Mouse (Mus musculus): ENCODE results near the gene Rpl22.

The Rpl22 gene

DNA sequence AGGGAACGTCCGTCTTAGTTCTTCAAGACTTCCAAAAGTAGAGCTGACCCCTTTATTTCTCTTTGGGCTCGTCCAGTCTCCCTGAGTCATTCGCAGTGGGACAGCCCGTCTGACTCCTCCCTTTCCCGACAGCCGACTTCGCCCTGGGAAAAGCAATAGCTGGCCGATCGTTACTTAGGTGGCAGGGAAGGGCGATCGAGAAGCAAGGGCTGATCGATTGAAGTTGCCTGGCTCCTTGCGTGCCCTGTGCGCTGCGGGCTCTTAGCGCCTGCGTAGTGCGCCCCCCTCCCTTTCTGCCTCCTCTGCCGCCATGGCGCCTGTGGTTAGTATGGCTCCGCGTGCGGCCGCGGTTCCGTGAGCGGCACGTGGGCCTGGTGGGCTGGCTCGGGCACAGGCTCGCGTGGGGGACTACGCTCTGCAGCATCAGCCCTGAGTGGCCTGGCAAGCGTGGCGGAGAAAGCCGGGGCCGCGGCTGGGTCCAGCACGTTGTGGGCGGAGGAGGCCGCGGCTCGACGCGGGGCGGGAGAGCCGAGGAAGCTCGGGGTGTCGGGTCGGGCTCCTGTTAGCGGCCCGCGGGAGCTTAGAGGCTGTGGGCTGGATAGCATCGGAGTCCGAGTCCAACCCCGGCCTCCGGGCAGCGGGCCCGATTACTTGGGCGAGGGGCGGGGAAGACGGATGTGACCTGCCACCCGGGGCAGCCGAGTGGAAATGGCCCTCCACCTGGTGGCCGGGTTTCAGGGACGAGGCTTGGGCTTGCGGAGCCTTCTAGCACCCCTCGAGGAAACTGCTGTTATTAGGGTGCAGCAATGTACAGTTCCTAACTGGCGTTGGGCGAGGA lies at the start of gene Rpl22:
Rpl22 (plus strand) TSS at position 169 of the 838 bp plus-strand sequence.
- DNase-seq (ENCODE audit: low read depth, low spot score): peak; percentile 98

- DNase-seq (ENCODE audit: low read depth, low spot score): peak; percentile 57
These were observed 48.9 kb upstream of the Rpl22 start for GRCm38 (mm10) chr4:152276389-152277347.

- no peak for DNase-seq (ENCODE audit: low read depth, low spot score)
These were observed 47.6 kb upstream of the Rpl22 start for GRCm38 (mm10) chr4:152277916-152278315.

GRCm38 (mm10) chr4:152278986-152279385 lies 46.6 kb upstream of the Rpl22 start:
- no peak for DNase-seq (ENCODE audit: low read depth, low spot score)

DNA sequence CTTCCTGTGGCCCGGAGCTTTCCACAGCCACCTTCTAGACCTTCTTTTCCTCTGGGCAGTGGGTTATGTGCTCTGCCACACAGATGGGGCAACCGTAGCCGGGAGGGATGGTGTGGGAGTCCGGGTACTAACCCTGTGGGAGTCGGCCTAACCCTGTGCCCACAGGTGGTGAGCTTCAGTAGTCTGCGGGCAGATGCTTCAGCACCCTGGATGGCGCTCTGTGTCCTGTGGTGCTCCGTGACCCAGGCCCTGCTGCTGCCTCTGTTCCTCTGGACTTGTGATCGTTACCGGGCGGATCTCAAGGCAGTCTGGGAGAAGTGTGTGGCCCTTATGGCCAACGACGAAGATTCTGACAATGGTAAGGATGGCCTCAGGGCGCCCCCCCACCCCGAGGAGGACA lies 43.9 kb upstream of the Rpl22 start:
- DNase-seq (ENCODE audit: low read depth, low spot score): no peak

GRCm38 (mm10) chr4:152282721-152283120 lies 42.8 kb upstream of the Rpl22 start:
- no peak for DNase-seq (ENCODE audit: low read depth, low spot score)

DNA sequence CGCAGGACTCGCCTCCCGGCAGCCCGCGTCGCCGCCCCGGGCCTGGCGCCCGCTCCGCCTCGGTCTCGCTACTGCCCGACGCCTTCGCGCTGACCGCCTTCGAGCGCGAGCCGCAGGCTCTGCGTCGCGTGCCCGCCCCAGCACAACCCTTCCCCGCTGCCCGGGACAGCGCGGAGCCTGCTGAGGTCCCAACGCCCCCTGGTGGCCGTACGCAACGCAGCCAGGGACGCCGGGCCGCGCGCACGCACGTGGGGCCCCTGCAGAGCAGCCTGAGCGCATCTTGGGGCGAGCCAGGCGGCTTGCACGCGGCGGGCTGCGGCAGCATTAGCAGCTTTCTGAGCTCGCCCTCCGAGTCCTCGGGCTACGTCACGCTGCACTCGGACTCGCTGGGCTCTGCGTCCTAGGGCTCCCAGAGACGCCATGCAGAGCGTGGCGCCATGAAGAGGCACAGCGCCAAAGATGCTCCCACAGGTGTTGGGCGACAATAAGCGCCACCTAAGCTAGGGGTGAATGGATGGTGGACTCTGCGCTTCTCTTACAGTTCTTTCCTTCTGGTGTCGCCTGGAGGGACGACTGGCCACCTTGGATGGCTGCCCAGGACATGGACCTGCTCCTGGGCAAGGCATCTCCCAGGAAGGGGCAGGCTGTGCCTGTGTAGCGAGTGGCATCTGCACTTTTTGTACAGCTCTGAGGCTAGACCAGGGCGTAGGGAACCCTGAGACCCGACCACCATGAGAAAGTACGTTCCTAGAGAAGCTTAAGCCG lies 42.2 kb upstream of the Rpl22 start:
- DNase-seq (ENCODE audit: low read depth, low spot score): peak; percentile 90

- peak; percentile 60 for DNase-seq (ENCODE audit: low read depth, low spot score)
These were observed 40.0 kb upstream of the Rpl22 start for GRCm38 (mm10) chr4:152285505-152285904.

GRCm38 (mm10) chr4:152286183-152286582 lies 39.4 kb upstream of the Rpl22 start:
- no peak for DNase-seq (ENCODE audit: low read depth, low spot score)

DNA sequence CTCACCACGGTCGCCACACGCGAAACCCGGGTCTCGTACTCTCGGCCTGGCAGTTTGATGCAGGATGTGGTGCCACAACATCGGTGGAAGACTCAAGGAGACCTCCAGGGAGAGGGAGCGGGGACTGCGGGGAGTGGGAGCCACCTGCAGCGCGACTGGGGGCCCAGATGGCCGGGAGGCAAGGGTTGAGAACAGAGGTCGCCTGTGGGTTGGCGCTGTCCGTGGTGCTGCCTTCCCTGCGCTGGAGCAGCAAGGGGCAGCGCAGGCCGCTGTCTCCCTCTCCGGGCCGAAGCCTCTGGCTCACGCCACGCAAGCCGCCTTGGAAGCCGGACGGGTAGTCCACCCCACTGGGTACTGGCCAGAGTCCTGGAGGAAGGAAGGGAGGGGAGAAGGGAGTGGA lies 38.7 kb upstream of the Rpl22 start:
- peak; percentile 79 for DNase-seq (ENCODE audit: low read depth, low spot score)

DNA sequence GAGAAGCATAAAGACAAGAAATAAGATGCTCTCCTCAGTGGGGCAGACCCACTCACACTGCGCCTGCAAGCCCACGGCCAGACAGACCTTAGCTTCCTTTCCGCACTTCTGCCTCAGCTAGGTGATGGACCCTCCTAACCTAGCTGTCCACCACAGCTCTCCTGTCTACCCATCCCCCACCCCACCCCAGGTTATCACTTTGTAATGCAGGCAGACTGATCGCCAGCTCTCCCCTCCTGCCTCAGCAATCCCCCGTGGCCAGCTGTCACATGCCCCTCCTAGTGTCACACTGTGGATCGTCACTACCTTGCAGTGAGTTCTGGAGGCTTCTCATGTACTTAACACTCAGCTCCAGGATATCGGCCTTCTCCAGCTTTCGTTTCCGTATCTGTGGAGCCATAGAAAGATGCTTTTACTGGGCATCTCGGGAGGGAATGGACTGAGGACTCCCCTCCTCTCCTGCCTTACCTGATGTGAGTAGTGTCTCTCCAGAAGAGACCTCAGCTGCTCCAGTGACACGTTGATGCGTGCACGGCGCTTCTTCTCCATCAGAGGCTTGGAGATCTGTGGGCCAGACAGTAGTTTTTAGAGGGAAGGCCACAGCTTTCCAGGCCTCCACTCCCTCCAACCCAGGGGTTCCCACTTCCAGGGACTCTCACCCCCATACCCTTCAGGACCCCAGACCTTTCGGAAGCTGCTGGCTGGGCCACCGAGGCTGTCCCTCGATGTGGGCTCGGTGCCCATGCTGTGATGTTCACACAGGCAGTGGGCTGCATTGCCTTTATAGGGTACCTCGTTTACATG lies 38.0 kb upstream of the Rpl22 start:
- no peak for DNase-seq (ENCODE audit: low read depth, low spot score)

DNA sequence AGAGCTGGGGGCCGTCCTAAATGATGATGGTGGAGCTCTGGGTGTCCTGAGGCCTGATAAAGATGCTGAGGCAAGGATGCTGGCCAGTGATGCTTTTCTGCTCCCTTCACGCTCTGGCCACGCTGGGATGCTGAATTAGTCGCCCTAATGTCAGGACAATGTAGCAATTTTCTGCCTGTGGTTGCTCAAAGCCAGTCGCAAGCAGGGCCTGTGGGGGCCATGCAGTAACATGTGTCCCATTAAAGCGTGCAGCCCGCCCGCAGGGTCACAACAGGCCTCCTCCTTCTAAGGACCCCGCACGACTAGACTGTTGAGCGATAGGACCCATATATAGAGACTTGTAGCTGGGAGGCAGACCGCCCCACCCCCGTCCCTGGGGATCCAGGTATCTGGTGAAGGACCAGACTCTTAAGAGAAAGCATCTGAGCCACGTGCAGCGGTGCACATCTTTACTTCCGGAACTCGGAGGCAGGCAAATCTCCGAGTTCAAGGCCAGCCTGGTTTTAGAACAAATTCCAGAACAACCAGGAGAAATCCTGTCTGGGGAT lies 37.1 kb upstream of the Rpl22 start:
- peak; percentile 65 for DNase-seq (ENCODE audit: low read depth, low spot score)

DNA sequence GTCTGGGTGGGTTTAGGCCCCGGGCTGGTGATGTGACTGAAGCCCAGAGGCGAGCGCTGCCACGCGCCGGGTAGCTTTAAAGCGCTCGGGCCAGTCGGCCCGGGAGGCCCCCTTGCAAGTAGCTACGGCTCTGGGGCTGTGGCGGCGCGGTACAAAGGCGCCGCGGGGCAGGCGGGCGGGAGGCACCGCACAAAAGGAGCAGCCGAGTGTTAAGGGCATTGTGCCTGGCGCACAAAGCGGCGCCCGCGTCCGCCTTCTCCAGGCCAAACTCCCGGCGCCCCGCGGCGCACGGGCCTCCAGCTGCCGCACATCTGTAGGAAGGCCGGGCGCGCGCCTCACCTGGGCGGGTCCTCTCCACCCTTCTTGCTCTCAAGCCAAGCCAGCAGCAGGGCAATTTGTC lies 35.2 kb upstream of the Rpl22 start:
- DNase-seq (ENCODE audit: low read depth, low spot score): peak; percentile 77

GRCm38 (mm10) chr4:152290991-152291390 lies 34.6 kb upstream of the Rpl22 start:
- DNase-seq (ENCODE audit: low read depth, low spot score): no peak

DNA sequence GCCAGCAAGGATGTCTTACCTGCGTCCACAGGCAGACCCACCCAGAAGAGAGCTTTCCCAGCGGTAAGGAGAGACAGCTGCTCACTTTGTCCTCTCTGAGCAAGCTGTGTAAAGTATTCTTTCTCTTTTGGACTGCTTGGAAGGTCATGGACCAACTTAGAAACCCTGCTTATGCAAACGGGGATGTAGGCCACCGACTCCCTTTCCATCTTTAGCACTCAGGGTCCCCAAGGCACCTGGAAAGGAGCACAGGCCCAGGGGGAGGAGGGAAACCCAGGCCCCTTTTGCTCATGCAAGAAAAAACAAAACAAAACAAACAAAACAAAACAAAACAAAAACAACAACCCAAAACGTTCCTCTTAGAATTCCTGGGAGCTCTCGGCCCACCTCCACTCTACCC lies 34.0 kb upstream of the Rpl22 start, which contains the start of gene Hes3:
Hes3 (minus strand) TSS at position 101 of the 400 bp plus-strand sequence.
- no peak for DNase-seq (ENCODE audit: low read depth, low spot score)

DNA sequence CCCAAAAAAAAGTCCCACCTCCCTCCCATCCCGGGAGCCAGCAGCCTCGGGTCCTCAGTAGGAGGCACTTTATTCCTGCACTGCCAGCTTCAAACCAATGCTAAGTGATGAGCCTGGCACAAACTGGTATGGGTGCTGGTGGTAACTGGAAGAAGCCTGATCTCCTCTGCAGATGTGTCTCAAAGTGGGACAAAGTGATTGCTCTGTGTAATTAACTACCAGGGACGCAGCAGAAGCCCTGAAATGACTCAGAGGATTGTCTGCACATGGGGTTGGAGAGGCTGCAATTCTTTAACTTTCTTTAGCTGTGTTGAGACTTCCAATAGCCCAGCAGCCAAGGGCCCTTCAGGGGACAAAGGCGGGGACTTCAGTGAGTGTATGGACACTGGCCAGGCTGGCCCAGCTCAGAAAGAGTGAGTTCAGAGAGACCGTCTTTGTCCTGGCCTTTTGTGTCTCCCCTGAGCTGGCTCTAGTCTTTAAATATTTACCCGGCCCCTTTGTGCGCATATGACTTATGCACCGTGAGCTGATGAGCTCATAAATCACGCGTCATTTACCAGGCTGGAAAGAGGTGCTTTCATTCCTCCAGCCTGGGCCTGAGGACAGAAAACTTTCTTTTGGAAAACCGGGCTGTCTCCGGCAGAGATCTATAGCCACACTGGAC lies 33.3 kb upstream of the Rpl22 start:
- DNase-seq (ENCODE audit: low read depth, low spot score): peak; percentile 72

DNA sequence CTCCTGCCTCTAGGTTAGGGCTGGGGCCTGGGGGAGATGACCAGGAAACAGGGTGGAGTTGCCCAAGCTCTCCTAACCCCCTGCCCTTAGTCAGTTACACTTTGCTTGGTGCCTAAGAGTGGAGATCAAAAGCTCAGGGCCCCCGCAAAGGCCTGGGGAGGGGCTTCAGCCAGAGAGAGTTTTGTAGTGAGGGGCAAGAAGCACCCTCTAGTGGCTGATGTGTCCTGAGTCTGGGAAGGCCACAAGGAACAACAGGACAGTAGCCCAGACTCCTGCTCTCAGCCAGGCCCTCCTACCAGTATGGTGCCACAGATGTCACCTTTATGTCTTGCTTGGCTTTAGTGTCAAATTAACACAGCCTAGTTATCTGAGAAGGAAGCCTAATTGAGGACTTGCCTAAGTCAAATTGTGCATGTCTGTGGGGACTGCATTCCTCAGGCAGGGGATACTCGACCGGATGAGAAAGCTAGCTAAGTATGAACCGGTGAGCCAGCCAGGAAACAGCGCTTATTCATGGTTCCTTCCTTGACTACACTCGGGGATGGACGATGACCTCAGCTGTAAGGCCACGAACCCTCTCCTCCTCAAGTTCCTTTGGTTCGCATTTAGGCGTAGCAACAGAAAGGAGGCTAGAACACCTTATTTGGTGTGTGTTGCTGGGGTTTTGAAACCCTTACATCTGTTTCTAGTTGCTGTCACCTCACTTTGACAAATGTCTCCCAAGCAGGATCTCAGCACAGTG lies 31.2 kb upstream of the Rpl22 start:
- no peak for DNase-seq (ENCODE audit: low read depth, low spot score)

DNA sequence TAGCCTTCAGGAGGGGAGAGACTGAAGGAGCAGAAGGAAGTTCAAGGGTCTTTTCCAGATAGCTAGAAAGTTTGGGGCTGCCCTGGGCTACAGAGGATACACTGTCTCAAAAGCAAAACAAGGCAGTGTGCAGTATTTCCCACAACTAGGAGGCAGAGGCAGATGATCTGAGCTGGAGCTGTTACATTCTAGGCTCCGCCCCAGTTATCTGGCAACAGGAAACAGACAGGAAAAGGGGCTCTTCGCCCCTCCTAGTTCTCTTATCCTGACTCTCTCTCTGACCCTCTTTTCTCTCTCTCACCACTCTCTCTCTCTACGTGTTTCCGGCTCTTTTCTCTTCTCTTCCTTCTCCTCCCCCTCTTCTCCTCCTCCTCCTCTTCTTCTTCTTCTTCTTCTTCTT lies 29.6 kb upstream of the Rpl22 start:
- DNase-seq (ENCODE audit: low read depth, low spot score): no peak

DNA sequence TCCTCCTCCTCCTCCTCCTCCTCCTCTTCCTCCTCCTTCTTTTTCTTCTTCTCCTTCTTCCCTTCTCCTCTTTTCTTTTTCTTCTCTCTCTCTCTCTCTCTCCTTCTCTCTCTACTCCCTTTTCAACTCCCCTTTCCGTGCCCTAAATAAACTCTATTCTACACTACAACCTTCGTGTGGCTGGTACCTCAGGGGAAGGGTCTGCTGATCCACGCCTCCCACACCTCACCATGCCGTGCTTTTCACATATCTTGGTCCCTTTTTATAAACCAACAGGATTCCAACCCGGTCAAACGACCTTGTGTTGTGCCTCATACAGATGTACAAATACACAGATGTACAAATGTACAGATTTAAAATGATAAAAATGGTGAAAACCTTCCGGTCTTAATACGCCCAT lies 29.2 kb upstream of the Rpl22 start:
- DNase-seq (ENCODE audit: low read depth, low spot score): no peak

Data from mesoderm, embryonic 11.5 days (tissue).